ENCODE assay signal across 9 mouse cellular contexts in the genomic region with DNA sequence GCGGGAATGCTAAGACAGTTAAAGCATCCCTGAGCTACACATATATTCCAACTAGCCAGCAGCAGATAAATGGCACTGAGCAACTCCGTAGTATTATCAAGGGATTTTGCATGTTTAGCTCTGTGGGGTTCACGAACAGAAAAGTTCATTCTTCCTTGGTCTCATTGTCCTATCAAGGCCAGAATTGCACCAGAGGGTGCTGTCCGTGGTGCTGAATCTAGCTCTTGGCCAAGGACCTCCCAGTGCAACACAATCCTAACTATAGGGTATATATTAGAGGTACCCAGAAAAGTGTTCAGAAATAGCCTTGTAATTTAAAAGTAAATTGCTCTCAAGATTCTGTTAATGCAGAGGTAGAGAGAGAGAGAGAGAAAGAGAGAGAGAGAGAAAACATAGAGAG.
DNase-seq lines count a peak whose midpoint lies in the region; ATAC-seq lines count a peak whose summit lies in the region.
"Had no signal": no experiment of that assay in that cellular context is flagged by ENCODE, and none has a peak within 500 bp of the region (broad histone marks: within the 10 kb centered on the region; RNA-seq: fewer than 3 reads in every experiment).

No protein-coding gene starts in this region.

- no peaks in the 10 kb centered on the region for H3K9me3 ChIP-seq in forebrain, embryonic 10.5 days
- H3K9me3 ChIP-seq in forebrain, embryonic 13.5 days (replicated peaks) = no peaks in the 10 kb centered on the region
- H3K9me3 ChIP-seq: midbrain, embryonic 12.5 days had no signal

- no peak overlapping the region for H3K9ac ChIP-seq in forebrain, embryonic 13.5 days
- H3K9ac ChIP-seq: midbrain, embryonic 12.5 days had no signal

- 36% methylated on average over 4 of the region's 4 CpGs for WGBS in forebrain, embryonic 10.5 days
- 27% methylated on average over 4 of the region's 4 CpGs for WGBS in forebrain, embryonic 13.5 days

- no peaks in the 10 kb centered on the region for H3K36me3 ChIP-seq in forebrain, embryonic 10.5 days (replicated peaks)
- no peaks in the 10 kb centered on the region for H3K36me3 ChIP-seq in forebrain, embryonic 13.5 days (ENCODE audit: poor library complexity, severe bottlenecking)
- H3K36me3 ChIP-seq: midbrain, embryonic 12.5 days had no signal

- DNase-seq in forebrain, embryonic 10.5 days (ENCODE audit: extremely low spot score, low spot score) = peak; percentile 61
- peak; percentile 32 for DNase-seq in right cerebral cortex, postnatal 4 days
- no peak for DNase-seq in right cerebral cortex, adult 18-20 months
- DNase-seq in hindlimb bud, embryonic 11.5 days (ENCODE audit: extremely low spot score, low read depth, low spot score) = peak; percentile 83
- peak; percentile 87 for DNase-seq in mesoderm, embryonic 11.5 days (ENCODE audit: low read depth, low spot score)
- DNase-seq in cerebellum, adult 11 months = no peak
- DNase-seq in right cerebral cortex, postnatal 25 days = no peak

- no peak overlapping the region for H3K27ac ChIP-seq in forebrain, embryonic 10.5 days
- no peak overlapping the region for H3K27ac ChIP-seq in forebrain, embryonic 13.5 days
- H3K27ac ChIP-seq: midbrain, embryonic 12.5 days had no signal

- ATAC-seq in forebrain, embryonic 13.5 days = no peak

- peaks cover 4% of the 10 kb centered on the region; the same call in 1 of the 2 replicates for H3K4me1 ChIP-seq in forebrain, embryonic 10.5 days
- no peaks in the 10 kb centered on the region for H3K4me1 ChIP-seq in forebrain, embryonic 13.5 days

- H3K4me2 ChIP-seq in forebrain, embryonic 13.5 days = no peak overlapping the region
- H3K4me2 ChIP-seq: midbrain, embryonic 12.5 days had no signal

- no peaks in the 10 kb centered on the region for H3K27me3 ChIP-seq in forebrain, embryonic 10.5 days (ENCODE audit: poor library complexity, severe bottlenecking)
- H3K27me3 ChIP-seq in forebrain, embryonic 13.5 days = no peaks in the 10 kb centered on the region
- H3K27me3 ChIP-seq: midbrain, embryonic 12.5 days had no signal

- H3K4me3 ChIP-seq in forebrain, embryonic 10.5 days = no peak overlapping the region
- no peak overlapping the region for H3K4me3 ChIP-seq in forebrain, embryonic 13.5 days
- H3K4me3 ChIP-seq: midbrain, embryonic 12.5 days had no signal

Comparison
In these comparisons a context has a peak if more than half of its experiments do, and no peak if none do; other contexts are left out.
1. DNase-seq: peak in forebrain, embryonic 10.5 days (single experiment), right cerebral cortex, postnatal 4 days (single experiment), hindlimb bud, embryonic 11.5 days (single experiment) and mesoderm, embryonic 11.5 days (single experiment); none in right cerebral cortex, adult 18-20 months (single experiment), cerebellum, adult 11 months (single experiment) and right cerebral cortex, postnatal 25 days (single experiment).